Mouse (Mus musculus) cerebellum, adult 9-10 months (tissue): Measurements from ENCODE around the gene Gm38392.

Experiments used
- DNase-seq: peaks from one replicate; pipeline ENCODE4 v3.0.0; 2022

Gm38392 gene

DNA sequence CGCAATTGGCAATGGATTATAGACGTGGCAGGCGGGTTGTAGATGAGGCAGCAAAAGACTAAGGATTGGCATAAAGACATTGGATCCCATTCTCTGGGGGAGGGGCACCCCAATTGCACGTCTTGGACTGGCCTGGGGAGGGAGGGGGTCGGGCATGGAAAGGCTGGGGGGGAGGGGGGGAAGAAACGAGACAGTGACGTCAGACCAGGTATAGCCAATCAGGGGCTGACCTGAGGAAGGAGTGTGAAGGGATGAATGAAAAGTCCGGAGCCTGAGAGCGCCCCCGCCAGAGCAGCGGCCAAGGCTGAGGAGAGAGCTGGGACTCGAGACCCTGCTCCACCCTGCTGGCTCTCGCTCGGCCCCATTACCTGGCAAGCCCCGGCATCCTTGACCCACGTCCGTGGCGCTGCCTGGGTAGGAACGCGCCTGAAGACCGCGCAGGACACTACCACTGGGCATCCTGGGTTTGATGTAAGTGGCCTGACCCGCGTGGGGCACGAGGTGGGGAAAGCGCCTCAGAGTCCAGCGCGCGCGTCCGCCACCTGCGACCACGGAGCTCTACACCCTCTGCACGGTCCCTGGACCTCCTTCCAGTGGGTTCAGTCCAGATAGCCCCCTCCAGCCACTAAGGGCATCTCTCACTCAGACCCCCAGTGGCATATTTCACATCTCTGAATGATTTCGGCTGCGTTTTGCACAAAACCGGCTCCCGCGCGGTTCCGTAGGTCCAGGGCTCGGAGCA is 72.6 kb downstream of the Gm38392 start:
- DNase-seq: peak; percentile 89

GRCm38 (mm10) chr3:88213019-88213418 is 74.0 kb downstream of the Gm38392 start:
- no peak for DNase-seq

GRCm38 (mm10) chr3:88212356-88212755 is 74.7 kb downstream of the Gm38392 start:
- DNase-seq: no peak

DNA sequence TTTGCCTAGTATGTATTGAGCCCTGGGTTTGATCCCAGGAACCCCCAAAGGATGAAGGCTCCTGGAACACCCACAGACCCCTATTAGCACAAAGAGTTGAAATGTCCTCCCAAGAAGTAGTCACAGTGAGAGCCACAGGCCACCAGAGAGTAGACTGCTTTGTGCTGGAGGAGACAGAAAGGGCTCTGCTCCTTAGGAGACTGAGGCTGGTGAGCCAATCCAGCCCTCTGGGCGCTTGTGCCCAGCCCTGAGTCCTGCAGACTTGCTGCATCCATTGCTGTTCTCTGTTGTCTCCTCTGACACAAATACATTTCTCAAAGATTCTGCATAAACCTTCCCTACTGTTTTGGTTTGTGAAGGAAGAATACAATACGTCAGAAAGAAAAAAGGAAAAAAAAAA is 76.1 kb downstream of the Gm38392 start:
- DNase-seq: no peak

DNA sequence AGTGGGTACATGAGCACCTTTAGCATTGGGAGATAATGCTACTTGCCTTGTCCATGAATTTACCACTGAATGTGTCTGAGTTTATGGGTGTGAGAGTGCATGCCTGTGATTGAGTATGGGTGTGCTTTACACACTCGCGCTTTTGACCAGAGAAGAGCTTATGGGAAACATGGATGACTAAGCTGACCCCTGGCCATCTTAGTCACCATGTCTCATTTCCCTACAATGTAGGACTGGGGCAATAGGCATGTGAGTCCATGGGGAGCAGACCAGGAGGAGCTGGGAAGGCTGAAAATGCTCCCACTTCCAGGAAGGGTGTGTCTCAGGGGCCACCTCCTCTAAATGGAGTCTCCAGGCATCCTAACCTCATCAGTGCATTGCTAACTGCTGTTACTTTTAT is 76.9 kb downstream of the Gm38392 start:
- DNase-seq: no peak

DNA sequence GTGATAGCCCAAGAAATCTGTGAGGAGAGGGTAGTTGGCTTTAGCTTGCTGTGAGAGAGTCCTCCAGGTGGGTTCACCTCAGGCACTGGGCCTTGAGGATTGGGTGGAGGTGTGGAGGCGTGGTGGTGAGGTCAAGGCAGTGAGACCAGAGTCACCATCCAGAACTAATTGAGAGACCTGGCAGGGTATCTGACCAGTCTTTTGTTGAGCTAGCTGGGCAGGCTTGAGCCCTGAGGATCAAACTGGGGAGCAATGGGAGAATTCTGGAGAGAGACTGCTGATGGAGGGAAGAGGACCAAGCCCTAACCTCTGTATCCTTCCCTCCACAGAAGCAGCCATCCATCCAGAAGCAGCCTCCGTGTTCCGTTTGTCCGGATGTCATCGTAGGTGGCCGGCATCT is 77.7 kb downstream of the Gm38392 start:
- peak; percentile 40 for DNase-seq

GRCm38 (mm10) chr3:88208226-88208720 is 78.7 kb downstream of the Gm38392 start:
- DNase-seq: peak; percentile 52

GRCm38 (mm10) chr3:88207451-88208100 is 79.4 kb downstream of the Gm38392 start:
- peak; percentile 58 for DNase-seq

DNA sequence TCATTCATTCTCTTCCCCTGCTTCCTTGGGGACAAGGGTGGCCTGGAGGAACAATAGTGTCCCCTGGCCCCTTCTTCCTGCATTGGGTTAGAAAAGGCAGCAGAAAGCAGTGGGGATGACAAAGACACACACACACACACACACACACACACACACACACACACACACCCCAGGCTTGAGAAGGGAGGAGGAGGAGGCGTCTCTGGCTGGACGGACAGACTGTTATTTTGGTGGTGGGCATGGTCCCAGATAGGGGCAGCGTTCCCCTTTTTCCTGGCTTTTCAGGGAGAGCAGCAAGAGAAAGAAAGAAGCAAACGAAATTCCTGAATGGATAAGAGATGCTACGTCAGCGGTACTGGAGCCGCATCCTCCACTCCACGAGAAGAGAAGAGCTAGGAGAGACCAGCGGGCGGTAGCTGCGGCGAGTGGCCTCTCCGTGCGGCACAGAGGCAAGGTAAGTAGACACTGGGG is 80.1 kb downstream of the Gm38392 start:
- DNase-seq: peak; percentile 83

GRCm38 (mm10) chr3:88206500-88206899 is 80.5 kb downstream of the Gm38392 start:
- DNase-seq: no peak

DNA sequence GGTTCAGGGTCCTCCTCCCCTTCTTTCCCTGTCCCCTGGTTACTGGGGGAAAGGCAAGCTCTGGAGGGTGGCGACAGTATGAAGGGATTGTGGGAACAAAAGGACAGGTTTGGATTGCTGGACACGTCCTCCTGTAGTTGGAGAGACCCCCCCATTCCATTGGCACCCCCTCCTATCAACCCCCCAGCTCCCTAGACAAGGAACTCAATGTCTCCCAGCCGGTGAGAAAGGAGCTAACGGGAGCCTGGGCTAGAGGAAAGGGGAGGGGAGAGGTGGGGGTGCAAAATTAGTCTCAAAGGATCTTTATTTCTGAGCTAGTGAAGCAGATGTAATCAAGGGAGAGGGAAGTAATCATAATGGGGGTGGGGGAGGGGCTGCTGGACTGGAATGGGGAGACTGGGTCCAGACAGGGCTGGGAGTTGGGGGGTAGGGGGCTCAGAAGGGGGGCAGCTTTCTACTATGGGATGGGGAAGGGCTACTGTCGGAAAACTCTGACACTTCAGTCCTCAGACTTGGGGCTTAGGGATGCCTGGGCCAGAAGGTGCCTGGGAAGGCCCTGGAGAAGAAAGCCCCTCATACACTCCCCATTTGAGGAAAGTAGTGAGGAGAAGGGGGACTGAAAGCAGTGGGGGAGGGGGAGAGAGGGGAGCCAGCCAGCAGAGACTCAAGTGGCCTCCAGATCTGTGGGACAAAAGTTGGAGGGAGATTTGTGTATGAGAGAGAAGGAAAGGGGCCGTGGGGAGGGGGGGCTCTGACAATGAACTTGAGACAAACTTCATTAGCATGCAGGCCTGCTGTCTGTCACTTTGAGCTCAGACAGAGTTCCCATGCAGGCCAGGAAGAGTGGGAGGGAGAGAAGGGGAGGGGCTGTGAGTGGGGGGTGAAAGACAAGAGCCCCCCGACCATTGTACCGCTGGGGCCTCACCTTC is 81.2 kb downstream of the Gm38392 start:
- DNase-seq: peak; percentile 50

DNA sequence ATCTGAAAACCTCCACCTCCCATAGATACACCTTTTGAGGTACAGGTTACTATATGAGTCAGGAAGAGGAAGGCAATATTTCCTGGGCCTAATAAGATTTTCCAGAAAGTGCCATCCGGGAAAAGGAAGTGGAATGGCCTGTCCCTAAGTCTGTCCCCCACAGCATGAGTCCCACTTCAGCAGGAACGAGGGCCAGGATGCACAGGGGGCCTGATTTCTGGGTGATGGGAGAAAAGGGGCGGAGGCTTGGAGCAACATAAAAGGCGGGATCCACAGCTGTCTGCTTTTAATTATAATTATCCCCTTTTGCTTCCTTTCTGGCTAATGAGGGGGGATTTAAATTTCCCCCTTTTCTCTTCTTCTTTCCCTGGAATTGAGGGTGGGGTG is 81.8 kb downstream of the Gm38392 start:
- peak; percentile 45 for DNase-seq

GRCm38 (mm10) chr3:88204751-88205150 is 82.3 kb downstream of the Gm38392 start:
- DNase-seq: peak; percentile 46

DNA sequence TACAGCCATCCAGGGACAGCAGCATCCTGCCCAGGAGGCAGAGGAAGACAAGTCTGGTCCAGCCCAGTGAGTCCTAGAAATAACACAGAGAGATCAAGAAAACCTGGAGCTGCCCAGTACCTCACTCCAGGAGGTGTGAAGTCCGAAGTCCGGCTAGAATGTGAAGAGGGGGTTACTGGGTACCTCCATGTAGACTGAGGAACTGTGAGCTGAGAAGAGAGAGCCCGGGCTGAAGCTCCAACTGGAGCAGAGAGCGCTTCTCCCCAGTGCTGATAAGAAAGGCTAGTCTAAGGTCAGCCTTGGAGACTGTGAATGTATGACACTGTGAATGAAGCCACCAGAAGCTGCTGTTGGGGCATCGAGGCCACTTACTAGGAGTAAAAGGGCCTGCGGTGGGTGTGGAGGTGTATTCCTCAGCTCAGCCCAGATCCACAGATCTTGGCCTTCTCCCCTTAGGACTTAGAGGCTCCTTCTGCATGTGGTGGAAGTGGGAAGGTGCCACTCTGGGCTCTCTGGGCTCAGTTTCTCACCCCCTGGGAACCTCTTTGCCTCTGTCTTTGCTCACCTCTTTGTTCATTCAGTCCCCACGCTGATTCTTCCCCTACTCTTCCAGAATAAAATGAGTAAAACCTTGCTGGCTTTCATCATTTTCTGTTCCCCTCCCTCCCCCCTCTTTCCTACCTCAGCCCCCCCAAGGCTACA is 82.9 kb downstream of the Gm38392 start:
- DNase-seq: peak; percentile 43

DNA sequence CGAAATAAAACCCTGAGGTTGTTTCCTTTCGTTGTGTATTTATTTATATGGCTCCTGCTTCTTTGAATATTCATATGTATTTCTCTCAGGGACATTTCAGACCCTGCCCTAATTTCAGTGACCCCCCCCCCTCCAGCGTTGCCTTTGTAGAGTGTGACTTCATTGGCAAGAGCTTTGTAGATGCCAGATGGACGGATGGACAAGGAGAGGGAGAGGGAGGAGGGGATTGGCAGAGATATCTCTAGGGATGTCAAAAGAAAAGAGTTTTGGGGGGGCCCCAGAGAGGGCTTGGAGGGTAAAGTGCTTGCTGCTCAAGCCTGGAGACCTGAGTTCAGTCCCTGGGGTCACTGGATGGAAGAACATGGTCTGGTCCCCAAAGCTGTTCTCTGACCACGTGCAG is 83.6 kb downstream of the Gm38392 start:
- DNase-seq: peak; percentile 55

DNA sequence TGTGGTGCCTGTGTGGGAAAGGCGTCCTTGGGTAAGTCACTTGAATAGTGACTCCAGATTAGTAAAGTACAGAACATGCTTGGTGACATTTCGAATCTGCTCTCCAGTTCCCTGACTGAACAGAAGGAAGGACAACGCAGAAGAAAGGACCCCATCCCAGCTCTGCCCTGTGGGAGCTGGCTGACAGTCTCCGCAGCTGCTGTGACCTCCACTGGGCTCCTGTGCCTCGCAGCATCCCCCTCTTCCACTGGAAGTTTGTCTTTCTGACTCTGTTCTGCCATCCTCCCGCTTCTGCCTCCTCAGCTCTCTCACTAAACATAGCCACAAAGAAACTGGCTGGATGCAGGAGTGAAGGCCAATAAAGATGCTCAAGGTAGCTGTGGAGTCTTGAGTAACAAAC is 84.0 kb downstream of the Gm38392 start:
- DNase-seq: peak; percentile 34

GRCm38 (mm10) chr3:88201640-88202039 is 85.4 kb downstream of the Gm38392 start:
- no peak for DNase-seq

- peak; percentile 36 for DNase-seq
These were observed 86.1 kb downstream of the Gm38392 start for GRCm38 (mm10) chr3:88200972-88201330.

- peak; percentile 58 for DNase-seq
These were observed 86.6 kb downstream of the Gm38392 start for GRCm38 (mm10) chr3:88200161-88200971.

GRCm38 (mm10) chr3:88199541-88200110 is 87.4 kb downstream of the Gm38392 start:
- DNase-seq: peak; percentile 30

GRCm38 (mm10) chr3:88198505-88199020 is 88.4 kb downstream of the Gm38392 start:
- peak; percentile 32 for DNase-seq
